Mouse (Mus musculus) ES-Bruce4 (cell line): ENCODE data around the gene Selenof. TPM values are rescaled to one million over a fixed set of nuclear protein-coding genes. Genes with fewer than 3 reads are reported as not detected.
"Not testable (repeated sequence)": the region's sequence is repeated elsewhere in the genome, so short reads cannot be mapped to it uniquely, and the experiment has no call there.

Experiments used
- H3K27ac ChIP-seq: 2 replicates; pipeline ENCODE4 v1.5.1; 2012; ENCODE audit warnings: low read length, inconsistent platforms; ENCODE audit not compliant: insufficient read depth
- H3K27me3 ChIP-seq: 2 replicates; pipeline ENCODE4 v1.6.1; 2012; ENCODE audit warnings: mild to moderate bottlenecking, low read length, inconsistent platforms; ENCODE audit not compliant: control insufficient read depth, poor library complexity, insufficient read depth, severe bottlenecking
- H3K36me3 ChIP-seq: 2 replicates; pipeline ENCODE4 v1.6.1; 2012; ENCODE audit warnings: inconsistent platforms, mild to moderate bottlenecking, low read length, moderate library complexity; ENCODE audit not compliant: control insufficient read depth, poor library complexity, insufficient read depth, severe bottlenecking
- H3K4me1 ChIP-seq: one replicate; pipeline ENCODE4 v1.8.1; 2011; ENCODE audit warnings: low read length; ENCODE audit not compliant: control insufficient read depth, insufficient read depth
- H3K4me3 ChIP-seq: 2 replicates; pipeline ENCODE4 v1.5.1; 2011; ENCODE audit warnings: low read depth, mild to moderate bottlenecking, low read length
- H3K9ac ChIP-seq: 2 replicates; pipeline ENCODE4 v1.6.1; 2012; ENCODE audit warnings: low read depth, mild to moderate bottlenecking, inconsistent platforms; ENCODE audit not compliant: poor library complexity, severe bottlenecking
- H3K9me3 ChIP-seq: replicated peaks from 2 replicates; pipeline ENCODE4 v1.6.1; 2012; ENCODE audit warnings: mild to moderate bottlenecking, low read length, inconsistent platforms; ENCODE audit not compliant: control insufficient read depth, poor library complexity, insufficient read depth, severe bottlenecking
- CTCF ChIP-seq: IDR thresholded peaks from one replicate; pipeline ENCODE4 v1.8.1; 2011; ENCODE audit warnings: low read depth, low read length
- EP300 ChIP-seq: IDR thresholded peaks from 2 replicates; pipeline ENCODE4 v1.6.1; 2011; ENCODE audit warnings: low read depth, low read length; ENCODE audit not compliant: insufficient read depth
- POLR2A ChIP-seq: IDR thresholded peaks from one replicate; pipeline ENCODE4 v1.8.1; 2011; ENCODE audit warnings: low read length; ENCODE audit not compliant: insufficient read depth
- polyA plus RNA-seq: library from polyadenylated mRNA; stranded (reverse); fragments of >200 nt; gene quantifications from 2 replicates; pipeline ENCODE4 v1.2.4, GENCODE M21; 2011; ENCODE audit warnings: low read depth; ENCODE audit not compliant: missing spikeins, insufficient read depth, insufficient read length

Selenof gene
- polyA plus RNA-seq, 1 experiment = 227 TPM

GRCm38 (mm10) chr3:144602819-144603218 lies 32.7 kb downstream of the Selenof start:
- no peak for TF ChIP-seq POLR2A
- no peak for TF ChIP-seq EP300
- TF ChIP-seq CTCF = no peak
- Histone ChIP-seq H3K9ac (no peak overlapping the region), H3K36me3 (peaks cover 5% of the 10 kb centered on the region), H3K27ac (no peak overlapping the region), H3K27me3 (no peaks in the 10 kb centered on the region), H3K4me3 (no peak overlapping the region), H3K4me1 (peaks cover 3% of the 10 kb centered on the region), H3K9me3 (no peaks in the 10 kb centered on the region)

GRCm38 (mm10) chr3:144603558-144603957 lies 33.5 kb downstream of the Selenof start:
- no peak for TF ChIP-seq CTCF
- no peak for TF ChIP-seq POLR2A
- no peak for TF ChIP-seq EP300
- H3K27ac ChIP-seq = no peak overlapping the region
- 0 out of 2 replicates have a peak, but pooled peaks cover 5% of the 10 kb centered on the region for H3K9me3 ChIP-seq
- H3K9ac ChIP-seq = no peak overlapping the region
- no peaks in the 10 kb centered on the region for H3K27me3 ChIP-seq
- H3K4me3 ChIP-seq = no peak overlapping the region
- H3K4me1 ChIP-seq = peaks cover 3% of the 10 kb centered on the region
- H3K36me3 ChIP-seq = no peaks in the 10 kb centered on the region

GRCm38 (mm10) chr3:144604205-144604604 lies 34.1 kb downstream of the Selenof start:
- Histone ChIP-seq H3K27me3 (no peaks in the 10 kb centered on the region), H3K4me3 (no peak overlapping the region)

GRCm38 (mm10) chr3:144605811-144606210 lies 35.7 kb downstream of the Selenof start:
- H3K36me3 ChIP-seq = not testable (repeated sequence)

More at GRCm38 (mm10) chr3:144604205-144604604, 34.1 kb downstream of the Selenof start:
- Histone ChIP-seq H3K9ac (no peak overlapping the region), H3K27ac (no peak overlapping the region), H3K9me3 (0 out of 2 replicates have a peak, but pooled peaks cover 5% of the 10 kb centered on the region), H3K36me3 (no peaks in the 10 kb centered on the region), H3K4me1 (peaks cover 3% of the 10 kb centered on the region)
- no peak for TF ChIP-seq CTCF
- no peak for TF ChIP-seq POLR2A
- no peak for TF ChIP-seq EP300

GRCm38 (mm10) chr3:144606449-144606848 lies 36.3 kb downstream of the Selenof start:
- no peak overlapping the region for H3K27ac ChIP-seq
- no peak overlapping the region for H3K4me3 ChIP-seq
- H3K4me1 ChIP-seq = no peaks in the 10 kb centered on the region
- H3K9me3 ChIP-seq = peaks cover 5% of the 10 kb centered on the region; the same call in 1 of the 2 replicates
- H3K27me3 ChIP-seq = no peaks in the 10 kb centered on the region
- no peaks in the 10 kb centered on the region for H3K36me3 ChIP-seq
- TF ChIP-seq CTCF (peak; percentile 69), EP300 (no peak)
- no peak overlapping the region for H3K9ac ChIP-seq

More at GRCm38 (mm10) chr3:144605811-144606210, 35.7 kb downstream of the Selenof start:
- not testable (repeated sequence) for H3K4me3 ChIP-seq, H3K4me1 ChIP-seq, H3K9ac ChIP-seq, H3K9me3 ChIP-seq, H3K27ac ChIP-seq, H3K27me3 ChIP-seq

- TF ChIP-seq CTCF = no peak
- TF ChIP-seq POLR2A = no peak
- TF ChIP-seq EP300 = no peak
- Histone ChIP-seq H3K27ac (no peak overlapping the region), H3K4me3 (no peak overlapping the region), H3K9me3 (peaks cover 5% of the 10 kb centered on the region), H3K4me1 (peaks cover 3% of the 10 kb centered on the region), H3K27me3 (no peaks in the 10 kb centered on the region), H3K36me3 (no peaks in the 10 kb centered on the region), H3K9ac (no peak overlapping the region)
Measured at GRCm38 (mm10) chr3:144608090-144608489, 38.0 kb downstream of the Selenof start.
